Mouse (Mus musculus) mouse embryonic stem cell (cell line): Measurements from ENCODE around the gene Recql5.

ENCODE experiments used
- in situ Hi-C, 2 experiments: fragments of 300-500 bp; cut with MboI; formaldehyde crosslinking; loops; 1 replicate in 1 of 2; 3 replicates in 1 of 2; pipeline ENCODE4 v1.14.3; 2019 to 2020; ENCODE audit warnings: low sequenced_read_pairs in 2 of 2, low pct_unique_long_range_greater_than_20kb in 1 of 2, mixed read lengths in 1 of 2; ENCODE audit not compliant: unreplicated experiment in 1 of 2

The Recql5 gene

DNA sequence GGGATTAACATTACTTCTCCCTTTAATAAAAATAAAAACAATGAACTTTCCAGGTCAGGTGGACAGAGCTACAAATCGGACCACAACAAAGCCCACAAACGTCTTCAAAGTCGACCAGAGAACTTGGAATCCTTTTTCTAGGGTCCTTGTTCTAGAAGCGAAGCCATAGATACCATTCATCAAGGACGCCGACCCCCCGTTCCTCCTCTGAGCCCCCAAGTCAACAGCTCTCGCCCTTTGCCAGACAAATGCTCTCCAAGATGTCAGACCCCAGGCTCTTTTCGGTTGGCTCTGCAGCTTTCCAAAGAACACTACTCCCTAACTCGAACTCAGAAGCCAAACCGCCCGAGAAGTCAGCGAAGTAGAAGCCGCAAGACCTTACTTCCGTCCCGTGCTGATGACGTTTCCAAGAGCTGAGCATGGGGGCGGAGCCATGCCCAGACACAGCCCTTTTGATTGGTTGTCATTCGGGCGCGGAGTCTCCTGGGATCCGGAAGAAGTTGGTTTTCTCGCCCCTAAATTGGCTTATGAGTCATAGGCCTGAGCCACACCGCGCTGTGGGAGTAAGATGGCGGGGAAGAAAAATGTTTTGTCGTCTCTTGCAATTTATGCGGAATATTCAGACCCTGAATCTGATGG, at the start of gene Recql5, which contains the start of gene Sap30bp:
TSS of gene Recql5 (minus strand) at position 370 of the 639 bp plus-strand sequence.
TSS of gene Sap30bp (plus strand) at position 175 of the 639 bp plus-strand sequence.
- in situ Hi-C loops = no loop called here

DNA sequence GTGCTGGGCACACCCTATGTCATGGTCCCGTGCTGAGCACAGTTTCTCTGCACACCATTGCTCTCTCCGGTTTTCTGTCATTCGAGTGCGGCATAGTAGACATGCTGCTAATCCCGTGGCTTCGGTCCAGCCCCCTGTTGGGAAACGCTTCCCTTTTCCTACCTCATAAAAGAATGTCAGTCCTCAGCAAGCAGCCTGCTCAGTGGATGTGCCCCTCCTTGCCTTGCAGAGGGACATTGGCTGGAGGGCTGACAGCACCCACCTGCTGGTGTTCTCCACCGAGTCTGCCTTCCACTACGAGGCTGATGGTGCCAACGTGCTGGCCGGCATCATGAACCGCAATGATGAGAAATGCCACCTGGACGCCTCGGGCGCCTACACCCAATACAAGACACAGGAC, 49.2 kb upstream of the Recql5 start:
- in situ Hi-C loops = no loop called here

DNA sequence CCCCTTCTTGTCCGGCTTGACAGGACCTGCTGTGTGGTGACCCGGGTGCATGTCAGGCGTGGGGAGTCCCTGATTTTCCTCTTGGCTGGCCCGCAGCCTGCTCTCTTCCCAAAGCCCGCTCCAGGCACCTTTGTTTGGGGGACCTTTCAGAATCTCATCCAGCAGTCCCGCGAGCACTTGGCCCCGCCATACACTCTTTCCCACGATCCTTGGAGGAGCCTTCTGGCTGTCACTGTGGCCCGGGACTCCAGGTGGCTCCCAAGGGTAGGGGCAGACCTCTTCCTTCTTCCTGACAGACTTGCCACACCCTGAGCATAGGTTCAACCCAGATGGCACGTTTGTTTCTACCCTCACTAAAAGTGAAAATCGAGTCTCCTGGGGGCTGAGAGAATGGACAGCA, 42.3 kb upstream of the Recql5 start:
- in situ Hi-C loops = no loop called here

DNA sequence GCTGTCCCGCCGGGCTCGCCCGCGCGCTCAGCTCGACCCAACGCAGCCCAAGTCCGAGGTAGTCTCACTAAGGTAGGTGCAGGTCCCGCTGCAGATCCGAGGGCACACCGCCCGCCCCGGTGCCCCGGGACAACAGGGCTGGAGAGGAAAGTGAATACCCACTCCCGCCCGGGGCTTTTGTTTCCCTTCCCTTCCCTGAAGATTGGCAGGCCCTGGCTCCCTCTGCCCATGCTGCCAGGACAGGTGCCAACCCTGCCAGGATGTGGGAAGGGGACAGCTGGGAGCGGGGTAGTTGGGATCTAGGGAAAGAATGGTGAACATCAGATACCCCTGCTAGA, 41.8 kb upstream of the Recql5 start:
- in situ Hi-C loops = no loop called here

DNA sequence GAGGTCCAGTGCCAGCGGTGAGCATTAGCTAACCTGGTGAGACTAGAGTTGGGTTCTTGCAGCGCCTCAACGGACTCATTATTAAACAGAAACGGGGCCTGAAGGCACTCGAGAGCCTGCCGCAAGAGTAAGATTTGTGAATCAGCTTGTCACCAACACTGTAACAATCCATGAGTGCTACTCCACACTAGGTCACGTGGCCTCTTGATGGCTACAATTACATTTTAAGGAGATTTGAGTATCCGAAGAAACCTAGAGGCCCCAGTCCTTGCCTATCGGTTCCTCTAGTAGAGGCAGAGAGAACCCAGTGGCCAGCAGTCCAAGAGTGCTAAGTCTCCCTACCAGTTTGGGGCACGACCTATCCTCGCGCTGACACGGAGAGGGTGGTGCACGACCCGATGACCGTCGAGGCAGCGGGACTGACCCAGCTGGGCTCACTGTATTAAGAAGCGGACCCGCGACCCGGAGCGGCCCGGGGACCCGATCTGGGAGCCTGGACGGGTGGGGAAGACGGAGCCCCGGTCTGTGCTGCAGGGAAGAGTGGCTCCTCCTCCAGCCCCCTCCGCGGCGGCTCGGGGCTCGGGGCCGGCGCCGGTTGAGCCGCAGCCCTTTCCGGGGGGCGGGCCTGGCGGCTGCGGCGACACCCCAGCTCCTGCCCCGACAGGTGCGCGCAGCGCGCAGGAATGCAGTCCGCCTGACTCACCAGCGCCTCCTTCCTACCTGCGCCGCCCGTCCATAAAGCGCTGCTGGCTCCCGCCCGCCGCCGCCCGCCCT, 41.2 kb upstream of the Recql5 start, which contains the start of gene Itgb4:
TSS of gene Itgb4 (plus strand) at position 401 of the 774 bp plus-strand sequence.
- in situ Hi-C loops = no loop called here

DNA sequence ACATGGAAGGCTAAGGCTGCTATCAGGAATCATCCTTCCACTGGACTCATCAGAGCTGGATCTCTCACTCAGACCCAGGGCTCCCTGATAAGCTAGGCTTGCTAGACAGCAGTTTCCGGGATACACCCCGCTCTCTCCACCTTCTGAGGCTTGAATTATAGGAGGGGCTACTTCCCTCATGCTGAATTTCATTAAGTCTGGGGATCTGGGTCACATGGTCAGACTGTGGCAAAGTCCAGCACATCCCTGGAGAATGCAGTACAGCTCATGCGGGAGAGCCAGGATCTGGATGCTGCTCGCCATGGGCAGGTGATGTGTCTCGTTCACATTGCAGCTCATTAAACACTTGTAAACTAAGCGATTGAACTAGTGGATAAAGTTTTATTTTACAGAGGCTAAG, 37.7 kb upstream of the Recql5 start:
- in situ Hi-C loops = no loop called here

DNA sequence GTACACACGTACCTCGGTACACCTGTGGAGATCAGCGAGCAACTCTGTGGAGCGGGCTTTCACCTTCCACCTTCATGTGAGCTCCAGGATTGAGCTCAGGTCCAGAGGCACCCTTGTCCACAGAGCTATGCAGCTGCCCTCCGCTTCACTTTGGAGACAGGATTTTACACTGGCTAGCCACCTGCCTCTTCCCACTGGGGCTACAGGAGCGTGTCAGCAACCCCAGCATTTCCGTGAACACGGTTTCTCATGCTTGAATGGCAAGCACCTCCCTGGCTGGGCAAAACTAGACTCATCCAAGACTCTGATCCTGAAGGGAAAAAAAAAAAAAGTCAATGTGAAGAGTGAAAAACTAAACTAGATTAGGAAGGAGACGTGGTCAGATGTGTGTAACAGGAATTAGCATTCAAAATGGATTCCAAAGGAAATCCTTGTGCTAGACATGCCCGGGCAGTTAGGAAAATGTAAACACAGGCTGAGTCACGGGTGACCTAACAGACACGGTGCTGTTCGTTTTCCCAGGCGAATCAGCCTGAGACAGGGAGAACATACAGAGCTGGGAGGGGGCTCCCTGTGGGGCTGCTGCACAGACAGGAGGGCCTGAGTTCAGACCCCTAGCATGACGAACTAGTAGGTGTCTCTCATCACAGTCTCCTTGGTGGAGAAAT, 36.9 kb upstream of the Recql5 start:
- in situ Hi-C loops = no loop called here

DNA sequence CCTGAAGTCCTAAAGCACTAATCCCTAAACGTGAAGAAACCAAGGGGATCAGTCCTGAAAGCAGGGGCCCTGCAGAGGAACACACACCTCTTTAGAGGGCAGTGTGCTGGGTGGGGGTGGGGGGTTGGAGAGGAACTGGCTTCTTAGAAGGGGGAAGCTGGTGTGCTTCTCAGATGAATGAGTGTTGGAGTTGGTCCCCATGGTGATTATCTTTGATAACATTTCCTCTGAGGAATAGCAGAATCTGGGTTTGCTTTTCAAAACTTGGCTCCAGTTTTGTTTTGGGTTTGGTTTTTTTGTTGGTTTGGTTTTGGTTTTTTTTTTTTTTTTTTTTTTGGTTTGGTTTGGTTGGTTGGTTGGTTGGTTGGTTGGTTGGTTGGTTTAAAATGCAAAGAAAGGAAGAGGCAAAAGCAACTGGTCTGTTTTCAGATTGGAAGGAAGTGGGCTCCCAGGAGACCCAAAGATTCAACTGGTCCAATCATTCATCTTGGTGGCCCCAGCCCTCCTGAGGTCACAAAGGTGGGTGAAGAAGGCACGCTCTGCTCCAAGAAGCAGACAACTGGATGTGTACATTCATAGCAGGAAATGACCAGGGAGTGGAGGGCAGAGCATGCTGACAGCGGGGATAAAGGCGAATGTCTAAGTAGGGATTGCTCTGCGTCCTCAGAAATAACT, 35.6 kb upstream of the Recql5 start:
- in situ Hi-C loops = no loop called here

DNA sequence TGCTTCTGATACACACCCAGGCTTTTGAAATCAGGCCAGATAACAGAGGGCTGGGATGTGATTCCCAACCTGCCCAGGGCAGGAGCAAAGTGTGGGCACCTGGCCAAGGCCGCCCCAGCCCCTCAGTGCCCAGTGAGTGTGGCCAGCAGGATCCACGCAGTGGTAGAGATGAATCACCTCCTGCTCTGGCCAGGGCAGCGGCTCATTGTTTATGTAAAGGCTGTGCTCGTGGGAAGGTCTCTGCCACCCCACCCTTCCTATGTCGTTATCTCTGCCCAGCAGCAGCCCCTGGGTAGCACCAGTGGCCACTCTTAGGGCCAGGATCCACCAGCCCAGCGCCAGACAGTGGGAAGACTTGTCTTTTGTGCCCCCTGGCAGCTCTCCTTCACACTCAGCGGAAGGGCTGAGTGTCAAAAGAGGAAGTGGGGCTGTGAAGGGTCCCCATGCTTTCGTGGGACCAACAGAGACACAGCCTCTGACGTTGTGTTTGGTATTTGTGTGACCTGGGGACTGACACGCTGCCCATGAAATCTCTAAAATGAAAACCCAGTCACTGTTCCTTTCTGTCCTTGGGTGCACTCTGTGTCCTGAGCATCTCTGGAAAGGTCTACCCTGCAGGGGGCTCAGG, 31.8 kb upstream of the Recql5 start:
- in situ Hi-C loops = no loop called here

DNA sequence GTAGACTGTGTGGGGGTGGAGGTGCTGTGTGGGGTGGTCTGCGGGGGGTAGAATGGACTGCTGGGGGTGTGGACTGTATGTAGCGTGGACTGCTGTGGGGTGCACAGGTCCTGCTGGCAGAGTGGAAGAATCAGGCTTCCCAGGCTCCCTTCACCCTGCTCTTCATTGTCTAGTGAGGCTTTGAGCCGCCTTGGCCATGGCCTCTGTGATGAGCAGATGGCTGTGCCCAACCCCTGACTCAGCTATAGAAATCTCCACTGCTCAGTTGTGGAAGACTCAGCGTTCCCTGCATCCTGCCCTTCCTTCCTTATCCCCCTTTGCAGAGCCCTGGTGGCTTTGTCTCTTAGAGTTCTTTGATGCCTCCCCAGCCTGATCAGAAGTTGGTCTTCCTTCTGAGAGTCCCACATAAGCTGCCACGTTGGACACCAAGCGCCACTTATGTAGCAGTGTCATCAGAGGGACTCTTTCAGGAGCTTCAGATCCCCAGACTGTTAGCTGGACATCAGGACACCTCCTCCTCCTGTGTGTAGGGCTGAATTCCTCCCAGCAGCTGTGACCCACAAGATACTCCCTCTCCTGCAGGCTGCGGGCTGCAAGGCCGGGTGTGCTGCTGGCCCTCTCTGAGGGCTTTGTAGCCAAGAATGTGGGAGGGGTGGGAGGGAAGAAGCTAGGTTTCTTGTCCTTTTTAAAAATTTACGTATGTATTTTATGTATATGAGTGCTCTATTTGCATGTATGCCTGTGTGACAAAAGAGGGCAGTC, 29.6 kb upstream of the Recql5 start:
- in situ Hi-C loops = no loop called here

DNA sequence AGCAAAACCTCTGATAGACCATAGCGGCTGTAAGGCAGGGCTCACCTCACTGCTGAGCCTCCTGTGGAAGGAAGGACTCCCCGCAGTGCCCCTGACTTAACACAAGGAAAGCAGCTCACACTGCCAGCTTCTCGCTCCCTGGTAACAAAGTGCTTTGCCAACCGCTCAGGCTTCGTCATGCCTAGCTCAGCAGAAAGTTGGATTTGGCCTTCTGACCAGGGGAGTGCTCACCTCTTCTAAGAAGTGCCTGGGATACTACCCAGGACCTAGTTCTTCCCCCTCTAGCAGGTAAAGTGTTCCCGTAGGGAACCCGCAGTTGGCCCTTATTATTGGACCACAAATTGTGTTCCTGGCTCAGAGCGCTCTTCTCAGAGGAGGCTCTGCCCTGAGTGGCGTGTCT, 25.7 kb upstream of the Recql5 start:
- in situ Hi-C loops = no loop called here

DNA sequence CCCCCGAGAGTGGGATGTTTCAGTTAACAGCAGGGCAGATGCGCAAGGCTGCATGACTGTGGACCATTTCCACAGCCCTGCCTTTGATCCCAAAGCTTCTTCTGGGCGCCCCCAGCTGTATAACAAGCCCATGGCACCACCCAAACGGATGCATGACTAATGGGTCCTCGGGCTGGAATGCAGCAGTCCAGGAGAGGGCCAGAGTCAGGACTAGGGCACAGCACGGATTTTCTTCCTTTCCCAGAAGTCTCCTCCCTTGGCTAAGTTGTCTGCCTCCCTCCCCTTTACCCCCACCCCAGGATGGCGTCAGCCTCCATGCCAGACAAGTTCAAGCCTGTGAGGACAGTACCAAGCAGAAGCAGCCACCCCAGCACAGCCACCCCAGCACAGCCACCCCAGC, 24.7 kb upstream of the Recql5 start:
- in situ Hi-C loops = no loop called here

DNA sequence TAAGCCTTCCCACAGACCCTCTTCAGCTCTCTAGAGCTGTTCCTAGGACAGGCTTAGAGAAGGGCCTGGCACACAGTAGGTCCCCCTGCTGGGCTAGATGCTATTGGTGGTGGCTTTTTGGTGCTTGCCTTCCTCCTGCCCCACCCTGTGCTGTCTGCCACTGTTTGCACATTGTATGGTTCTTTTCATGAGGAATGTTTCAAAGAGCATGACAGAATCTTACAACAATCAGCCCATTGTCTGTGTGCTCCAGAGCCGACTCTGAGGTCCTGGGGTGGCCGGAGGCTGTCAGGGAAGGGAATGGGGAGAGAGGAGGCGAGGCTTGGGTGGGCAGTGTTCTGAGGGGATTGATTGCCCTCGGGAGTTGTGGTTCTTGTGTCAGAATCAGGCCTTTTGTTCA, 23.2 kb upstream of the Recql5 start:
- in situ Hi-C loops = no loop called here

DNA sequence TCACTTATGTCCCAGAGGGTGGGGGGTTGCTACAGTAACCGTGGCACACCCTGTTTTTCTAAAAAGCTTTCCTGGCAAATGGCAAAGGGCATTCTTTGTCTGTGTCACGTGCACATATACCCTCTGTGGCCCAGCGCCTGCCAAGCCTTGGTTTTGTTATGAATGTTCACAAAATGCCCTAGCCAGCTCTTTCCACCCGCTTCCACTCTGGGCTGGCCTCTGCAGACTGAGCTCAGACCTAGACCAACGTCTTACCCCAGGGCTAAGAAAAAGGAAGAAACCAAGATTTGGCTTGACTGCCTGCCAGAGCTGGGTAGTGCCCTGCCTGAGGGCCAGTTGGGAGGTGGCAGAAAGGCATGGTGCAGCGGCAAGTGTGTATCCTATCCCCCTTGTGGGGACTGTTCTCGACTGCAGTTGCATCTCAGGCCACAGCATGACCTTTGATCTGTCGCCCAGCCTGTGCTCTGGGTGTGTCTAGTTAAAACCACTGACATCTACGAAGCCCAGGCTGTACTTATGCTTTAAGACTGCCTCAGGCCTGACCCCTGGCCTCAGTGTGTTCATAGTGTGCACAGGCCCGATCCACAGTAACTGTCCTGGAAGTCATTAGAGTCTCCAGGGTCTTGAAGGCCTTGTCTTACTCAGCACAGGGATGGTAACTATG, 22.1 kb upstream of the Recql5 start:
- in situ Hi-C loops = no loop called here

DNA sequence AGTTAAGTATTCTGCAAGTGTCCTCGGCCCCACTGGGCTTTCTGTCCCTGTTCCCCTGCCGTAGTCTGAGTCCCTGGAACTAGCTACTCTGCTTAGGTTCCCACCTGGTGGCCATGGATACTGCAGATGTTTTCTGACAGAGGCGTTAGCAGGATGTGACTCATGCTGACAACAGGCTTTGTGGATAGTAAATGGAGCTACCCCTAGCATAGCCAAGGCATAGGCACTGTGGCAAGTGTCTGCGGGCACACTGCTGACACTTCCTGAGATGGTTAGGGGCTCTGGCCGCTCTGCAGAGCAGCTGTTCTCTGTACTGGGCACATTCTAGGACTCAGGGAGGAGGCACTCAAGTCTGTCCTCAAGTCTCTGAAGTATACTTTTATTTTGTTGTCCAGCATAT, 21.4 kb upstream of the Recql5 start:
- in situ Hi-C loops = no loop called here

DNA sequence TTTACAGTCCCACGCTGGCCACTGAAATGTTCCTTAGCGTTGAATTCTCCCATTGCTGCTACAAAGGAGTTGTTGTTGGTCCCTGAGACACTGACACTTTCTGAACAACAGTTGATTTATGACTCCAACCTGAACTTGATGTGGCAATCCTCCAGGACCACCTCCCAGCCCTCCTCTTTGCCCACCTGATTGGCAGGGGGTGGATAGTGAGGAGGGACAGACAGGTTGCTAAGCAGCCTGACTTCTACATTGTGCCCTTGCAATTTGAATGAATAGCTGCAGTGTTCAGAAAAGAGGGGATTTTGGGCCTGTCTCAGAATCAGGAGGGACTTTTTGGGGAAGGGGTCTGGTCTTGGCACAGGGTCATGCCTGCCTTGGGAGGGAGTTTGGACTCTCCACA, 17.4 kb upstream of the Recql5 start:
- in situ Hi-C loops = no loop called here

DNA sequence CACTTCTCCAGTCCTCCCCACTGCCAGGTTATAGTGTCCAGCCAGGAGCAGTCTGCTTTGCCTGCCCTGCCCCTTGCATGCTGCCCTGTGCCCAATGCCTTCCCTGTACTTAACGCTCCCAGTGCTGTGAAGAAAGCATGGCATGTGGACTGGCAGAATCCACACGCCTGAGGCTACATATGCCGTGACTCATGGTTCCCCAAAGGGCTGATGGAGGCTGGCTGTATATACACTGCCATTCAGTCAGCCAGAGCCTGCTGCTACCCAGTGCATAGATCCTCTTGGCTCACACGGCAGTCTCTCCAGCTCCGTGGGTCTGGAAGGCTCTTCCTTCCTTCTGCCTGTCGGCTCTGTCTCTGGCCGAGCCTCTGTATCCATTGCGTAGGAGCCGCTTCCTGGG, 15.0 kb upstream of the Recql5 start:
- in situ Hi-C loops = no loop called here
